Mouse (Mus musculus): ENCODE results near the gene Toe1.
"Not testable (repeated sequence)": the region's sequence is repeated elsewhere in the genome, so short reads cannot be mapped to it uniquely, and the experiment has no call there.

Gene Toe1

DNA sequence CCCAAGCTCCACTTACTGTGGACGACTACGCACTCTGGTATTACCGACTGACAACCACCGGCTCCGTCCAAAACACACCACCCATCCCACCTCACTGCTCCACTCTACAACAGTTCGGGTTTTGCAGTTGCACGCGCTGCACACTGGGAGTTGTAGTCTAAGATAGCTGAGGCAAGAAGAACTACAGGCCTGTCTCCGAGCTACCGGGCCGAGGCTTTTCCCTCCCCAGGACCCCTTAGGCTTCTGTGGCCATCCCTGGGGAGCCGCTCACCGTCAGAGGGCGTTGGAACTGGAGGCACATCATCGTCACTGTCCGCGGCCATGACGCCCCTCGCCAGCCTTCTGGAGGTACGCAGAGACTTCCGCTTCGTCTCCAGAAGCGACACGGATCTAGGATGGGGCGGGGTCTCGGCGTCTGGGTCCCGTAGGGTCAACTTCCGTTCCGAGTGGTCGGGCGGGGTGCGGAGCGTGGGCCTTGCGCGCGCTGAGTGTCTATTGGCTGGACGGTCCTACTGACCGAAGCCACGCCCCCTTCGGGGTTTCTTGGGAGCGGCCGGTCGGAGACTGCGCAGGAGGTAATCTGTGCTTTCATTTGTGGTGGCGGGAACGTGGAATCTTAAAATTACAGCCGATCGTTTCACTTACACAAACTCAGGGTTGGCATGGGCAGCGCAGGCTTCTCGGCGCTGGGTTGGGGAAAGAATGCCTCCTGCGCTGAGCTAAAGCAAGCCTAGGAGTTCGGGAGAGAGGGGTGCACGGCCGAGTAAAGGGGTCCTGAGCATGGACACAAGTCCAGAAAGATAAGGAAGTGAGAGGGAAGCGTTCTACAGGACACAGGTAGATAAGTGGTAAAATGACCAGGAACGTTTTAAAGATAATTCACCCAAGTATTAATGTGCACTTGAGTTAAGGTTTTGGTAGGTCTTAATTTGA lies at the start of gene Toe1, which contains the start of gene Mutyh:
Gene Toe1 (minus strand): TSS at position 444 of the 933 bp plus-strand sequence.
Gene Mutyh (plus strand): TSS at position 527 of the 933 bp plus-strand sequence.
- peak; percentile 96 for DNase-seq (ENCODE audit: low spot score)

GRCm38 (mm10) chr4:116857203-116857602 lies 49.8 kb upstream of the Toe1 start:
- DNase-seq (ENCODE audit: low spot score), result no peak

DNA sequence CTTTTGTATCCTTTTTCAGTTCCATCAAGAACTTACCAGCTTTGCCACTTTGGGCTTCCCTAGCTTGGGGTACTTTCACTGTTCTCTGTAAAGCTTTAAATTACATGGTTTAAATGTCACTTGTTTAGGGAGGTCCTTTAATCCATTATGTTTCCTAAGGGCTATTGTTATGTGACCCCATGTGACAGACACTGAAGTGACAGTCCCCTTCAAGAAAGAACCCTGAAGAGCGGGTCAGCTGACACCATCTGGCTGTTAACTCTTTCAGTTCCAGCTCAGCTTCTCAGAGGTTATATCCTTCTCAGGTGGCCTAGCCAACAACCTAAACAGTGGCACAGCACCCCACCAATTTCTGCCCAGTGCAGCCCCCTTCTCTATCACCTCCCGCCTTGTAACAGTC lies 46.8 kb upstream of the Toe1 start:
- no peak for DNase-seq (ENCODE audit: low spot score)

- no peak for DNase-seq (ENCODE audit: low spot score)
Measured at GRCm38 (mm10) chr4:116849901-116850300, 42.5 kb upstream of the Toe1 start.

DNA sequence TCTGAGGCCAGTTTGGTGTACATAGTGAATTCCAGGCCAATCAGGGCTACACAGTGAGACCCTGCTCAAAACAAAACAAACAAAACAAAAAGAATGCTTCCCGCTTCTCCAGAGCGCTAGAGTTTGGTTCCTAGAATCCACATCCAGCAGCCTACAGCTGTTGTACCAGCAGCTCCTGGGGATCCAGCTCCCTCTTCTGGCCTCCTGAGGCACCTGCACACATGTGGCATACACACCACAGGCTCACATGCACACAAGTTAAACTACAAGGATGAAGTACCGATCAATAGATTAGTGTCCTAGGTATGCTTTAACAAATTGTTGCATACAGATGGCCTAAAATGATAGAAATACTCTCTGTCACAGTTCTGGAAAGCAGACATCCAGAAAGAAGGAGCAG lies 36.9 kb upstream of the Toe1 start:
- DNase-seq (ENCODE audit: low spot score), result no peak

GRCm38 (mm10) chr4:116840841-116841240 lies 33.4 kb upstream of the Toe1 start:
- no peak for DNase-seq (ENCODE audit: low spot score)

GRCm38 (mm10) chr4:116840096-116840495 lies 32.7 kb upstream of the Toe1 start:
- DNase-seq (ENCODE audit: low spot score), result not testable (repeated sequence)

- no peak for DNase-seq (ENCODE audit: low spot score)
Measured at GRCm38 (mm10) chr4:116838999-116839398, 31.6 kb upstream of the Toe1 start.

DNA sequence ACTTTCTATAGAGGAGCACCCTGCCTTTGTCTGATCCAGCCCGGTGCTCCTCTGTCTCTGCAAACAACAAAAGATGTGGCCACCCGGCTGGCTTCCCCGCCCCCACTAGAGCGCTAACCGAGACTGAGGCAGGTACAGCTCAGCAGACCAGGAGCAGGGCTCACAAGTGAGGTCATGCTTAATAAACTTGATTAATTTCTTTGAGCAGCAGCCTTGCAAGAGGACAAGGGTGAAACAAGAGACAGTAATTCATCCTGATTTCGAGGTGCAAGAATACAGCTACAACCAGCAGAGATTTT lies 22.6 kb upstream of the Toe1 start:
- DNase-seq (ENCODE audit: low spot score), result no peak

DNA sequence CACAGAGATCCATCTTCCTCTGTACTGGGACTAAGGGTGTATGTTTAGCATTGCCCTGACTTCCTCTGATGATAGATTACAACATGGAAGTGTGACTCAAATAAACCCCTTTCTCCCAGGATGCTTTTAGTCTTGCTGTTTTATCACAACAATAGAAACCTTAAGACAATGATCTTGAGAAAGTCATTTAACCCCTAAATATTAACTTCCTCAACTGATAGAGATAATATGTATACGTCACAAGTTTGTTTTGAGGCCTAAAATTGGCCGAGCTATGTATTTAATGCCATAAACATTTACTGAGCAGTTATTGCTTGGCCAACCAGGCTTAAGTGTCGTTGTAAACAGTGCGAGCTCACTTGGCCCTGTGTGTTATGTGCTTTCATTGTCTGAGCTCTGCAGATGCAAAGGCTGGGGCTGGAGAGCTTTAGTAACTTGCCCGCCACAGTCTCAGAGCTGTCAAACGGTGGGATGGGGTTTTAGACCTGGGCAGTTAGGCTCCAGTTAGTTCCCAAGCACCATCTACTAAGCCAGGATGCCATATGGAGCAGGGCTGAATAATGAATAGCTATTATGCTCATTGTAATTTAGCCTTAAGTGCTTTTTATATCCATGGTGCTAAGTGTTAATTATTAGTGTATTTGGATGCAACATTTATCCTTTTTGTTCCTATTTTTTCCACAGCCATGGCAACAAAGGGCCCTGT lies 22.1 kb upstream of the Toe1 start:
- DNase-seq (ENCODE audit: low spot score), result no peak

GRCm38 (mm10) chr4:116827819-116828218 lies 20.4 kb upstream of the Toe1 start:
- no peak for DNase-seq (ENCODE audit: low spot score)

GRCm38 (mm10) chr4:116824541-116825004 lies 17.1 kb upstream of the Toe1 start:
- DNase-seq (ENCODE audit: low spot score), result peak; percentile 63

DNA sequence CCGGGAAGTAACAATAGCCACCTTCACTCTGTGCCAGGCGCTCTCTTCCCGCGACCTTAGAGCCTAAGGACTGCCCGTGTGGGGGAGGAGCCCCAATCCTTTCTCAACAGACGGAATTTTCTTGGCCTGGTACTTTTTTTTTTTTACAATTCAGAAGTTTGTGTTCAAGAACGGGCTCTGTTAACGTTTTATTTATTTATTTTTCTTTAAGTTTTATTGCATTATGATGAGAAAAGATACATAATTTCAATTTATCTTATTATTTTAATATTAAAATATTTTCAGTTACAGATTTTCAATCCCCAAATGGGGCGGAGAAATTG lies 14.2 kb upstream of the Toe1 start, which contains the start of gene Hpdl:
Gene Hpdl (minus strand): TSS at position 14 of the 323 bp plus-strand sequence.
- DNase-seq (ENCODE audit: low spot score), result no peak

GRCm38 (mm10) chr4:116820902-116821693 lies 13.7 kb upstream of the Toe1 start:
- DNase-seq (ENCODE audit: low spot score), result peak; percentile 72

GRCm38 (mm10) chr4:116819968-116820901 lies 12.8 kb upstream of the Toe1 start:
- no peak for DNase-seq (ENCODE audit: low spot score)

GRCm38 (mm10) chr4:116817486-116817885 lies 10.0 kb upstream of the Toe1 start:
- DNase-seq (ENCODE audit: low spot score), result no peak

DNA sequence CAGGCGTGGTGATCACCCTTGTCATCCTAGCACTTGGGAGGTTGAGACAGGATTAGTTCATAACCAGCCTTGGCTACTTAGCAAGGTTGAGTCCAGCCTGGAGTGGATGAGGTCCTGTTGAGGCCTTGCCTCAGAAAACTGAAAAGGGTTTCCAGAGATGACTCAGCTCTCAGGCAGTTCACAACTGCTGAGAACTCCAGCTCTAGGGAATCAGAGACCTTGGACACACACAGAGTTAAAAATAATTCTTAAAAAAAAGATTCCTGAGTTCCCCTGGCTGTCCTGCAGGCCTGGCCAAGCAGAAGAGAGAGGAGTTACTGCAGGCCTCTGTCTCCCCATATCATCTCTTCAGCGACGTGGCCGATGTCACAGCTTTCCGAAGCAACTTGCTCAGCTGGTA lies 7.8 kb upstream of the Toe1 start:
- DNase-seq (ENCODE audit: low spot score), result no peak

GRCm38 (mm10) chr4:116811012-116811411 lies 3.6 kb upstream of the Toe1 start:
- no peak for DNase-seq (ENCODE audit: low spot score)

DNA sequence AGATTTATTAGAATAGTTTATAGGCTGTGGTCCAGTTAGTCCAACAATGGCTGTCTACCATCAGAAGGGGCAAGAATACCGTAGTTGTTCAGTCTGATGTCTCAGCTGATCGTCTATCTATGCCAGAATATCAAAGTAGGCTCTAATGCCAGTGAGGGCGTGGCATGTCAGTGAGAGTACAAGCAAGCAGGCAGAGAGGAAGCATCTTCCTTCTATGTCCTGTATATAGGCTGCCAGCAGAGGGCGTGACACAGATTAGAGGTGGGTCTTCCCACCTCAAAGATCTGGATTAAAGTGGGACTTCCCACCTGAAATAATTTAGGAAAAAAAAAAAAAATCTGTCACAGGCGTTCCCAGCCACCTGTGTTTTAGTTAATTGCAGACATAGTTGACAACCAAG lies 7.5 kb downstream of the Toe1 start:
- no peak for DNase-seq (ENCODE audit: low spot score)

GRCm38 (mm10) chr4:116796442-116797110 lies 10.9 kb downstream of the Toe1 start:
- no peak for DNase-seq (ENCODE audit: low spot score)

GRCm38 (mm10) chr4:116794273-116794672 lies 13.2 kb downstream of the Toe1 start:
- no peak for DNase-seq (ENCODE audit: low spot score)
